Mouse (Mus musculus) ES-E14 (cell line): ENCODE measurements around the gene Tshz2. TPM values are rescaled to one million over a fixed set of nuclear protein-coding genes. Genes with fewer than 3 reads are reported as not detected.

Experiments used
- DNase-seq: peaks from one replicate; pipeline ENCODE4 v3.0.0-alpha.2; 2013; ENCODE audit warnings: low read depth, low spot score
- H3K27ac ChIP-seq: 2 replicates; pipeline ENCODE4 v1.5.1; 2012; ENCODE audit warnings: low read depth, mild to moderate bottlenecking, low read length, moderate library complexity, mixed read lengths; ENCODE audit not compliant: poor library complexity, insufficient read depth, severe bottlenecking
- H3K36me3 ChIP-seq: 2 replicates; pipeline ENCODE4 v1.6.1; 2012; ENCODE audit warnings: mild to moderate bottlenecking, low read length, moderate library complexity, mixed read lengths; ENCODE audit not compliant: control insufficient read depth, poor library complexity, insufficient read depth, severe bottlenecking
- H3K4me1 ChIP-seq, 2 experiments: fragments of 150-350 bp in 1 of 2; sonication (generic) in 1 of 2; 2 replicates each; pipeline ENCODE4 v1.6.1; 2012; ENCODE audit warnings: low read length in 2 of 2, mild to moderate bottlenecking in 1 of 2, mixed read lengths in 1 of 2; ENCODE audit not compliant: control insufficient read depth in 2 of 2, insufficient read depth in 2 of 2, poor library complexity in 1 of 2
- H3K4me3 ChIP-seq, 2 experiments: fragments of 150-350 bp in 1 of 2; sonication (generic) in 1 of 2; 2 replicates each; pipeline ENCODE4 v1.5.1; 2012; ENCODE audit warnings: low read length in 2 of 2, low read depth in 1 of 2, mild to moderate bottlenecking in 1 of 2, mixed read lengths in 1 of 2; ENCODE audit not compliant: insufficient read depth in 1 of 2, poor library complexity in 1 of 2, severe bottlenecking in 1 of 2
- H3K9ac ChIP-seq: 2 replicates; pipeline ENCODE4 v1.6.1; 2012; ENCODE audit warnings: low read depth, mild to moderate bottlenecking, low read length, mixed read lengths; ENCODE audit not compliant: poor library complexity, insufficient read depth, severe bottlenecking
- H3K9me3 ChIP-seq: fragments of 150-350 bp; sonication (generic); 2 replicates; pipeline ENCODE4 v1.6.1; 2012; ENCODE audit warnings: low read depth, mild to moderate bottlenecking, low read length; ENCODE audit not compliant: control insufficient read depth, insufficient read depth
- CHD2 ChIP-seq: IDR thresholded peaks from 2 replicates; pipeline ENCODE4 v1.6.1; 2014; ENCODE audit warnings: mild to moderate bottlenecking, low read depth, low read length, inconsistent platforms
- HCFC1 ChIP-seq: IDR thresholded peaks from 2 replicates; pipeline ENCODE4 v1.6.1; 2012; ENCODE audit warnings: low read length, inconsistent platforms, borderline replicate concordance; ENCODE audit not compliant: insufficient read depth
- MAFK ChIP-seq: IDR thresholded peaks from 2 replicates; pipeline ENCODE4 v1.6.1; 2014; ENCODE audit warnings: mild to moderate bottlenecking, low read depth, low read length, inconsistent platforms; ENCODE audit not compliant: insufficient read depth
- ZC3H11A ChIP-seq: IDR thresholded peaks from 2 replicates; pipeline ENCODE4 v1.6.1; 2012; ENCODE audit warnings: low read depth, mild to moderate bottlenecking, inconsistent platforms, low read length, borderline replicate concordance
- ZNF384 ChIP-seq: IDR thresholded peaks from 2 replicates; pipeline ENCODE4 v1.6.1; 2012; ENCODE audit warnings: low read depth, low read length, inconsistent platforms
- in situ Hi-C, 2 experiments: fragments of 600-800 bp; cut with MboI; formaldehyde crosslinking; loops; one replicate each; pipeline ENCODE4 v1.15.1; 2025; ENCODE audit warnings: low sequenced_read_pairs in 2 of 2, inconsistent platforms in 1 of 2; ENCODE audit not compliant: unreplicated experiment in 2 of 2
- total RNA-seq: library from RNA; depleted of rRNA; stranded (reverse); fragments of 300-350 nt; gene quantifications from 2 replicates; pipeline ENCODE4 v1.2.3, GENCODE M21; 2012

Tshz2 gene
- total RNA-seq, 1 experiment = 0.27 TPM

DNA sequence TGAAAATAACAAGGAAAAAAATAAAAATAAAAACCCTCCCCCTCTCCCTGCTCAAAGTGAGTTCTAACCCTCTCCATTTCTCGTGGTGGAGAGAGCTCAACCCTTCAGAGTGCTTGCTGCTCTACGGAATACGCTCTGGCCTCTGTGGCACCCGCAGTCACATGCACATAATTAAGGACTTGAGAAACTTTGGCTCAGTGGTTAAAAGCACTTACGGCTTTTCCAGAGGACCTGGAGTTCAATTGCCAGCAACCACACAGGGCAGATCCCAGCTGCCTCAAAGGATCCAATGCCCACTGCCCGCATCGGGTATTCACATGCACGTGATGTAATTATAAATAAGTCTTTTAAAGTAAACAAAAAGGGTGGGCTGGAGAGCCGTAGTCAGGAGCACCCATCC lies 473.2 kb downstream of the Tshz2 start:
- Histone ChIP-seq H3K9me3 (no peaks in the 10 kb centered on the region), H3K4me1 (peaks cover 0 to 12% of the 10 kb centered on the region in 2 experiments; a peak in 2 of 4 replicates), H3K36me3 (peaks cover 9% of the 10 kb centered on the region; the same call in 1 of the 2 replicates), H3K4me3 (no peak overlapping the region), H3K27ac (no peak overlapping the region), H3K9ac (no peak overlapping the region)
- in situ Hi-C loops = no loop called here
- no peak for TF ChIP-seq HCFC1
- TF ChIP-seq ZNF384 = no peak
- TF ChIP-seq MAFK = no peak
- TF ChIP-seq CHD2 = no peak
- TF ChIP-seq ZC3H11A = no peak
- DNase-seq = no peak

DNA sequence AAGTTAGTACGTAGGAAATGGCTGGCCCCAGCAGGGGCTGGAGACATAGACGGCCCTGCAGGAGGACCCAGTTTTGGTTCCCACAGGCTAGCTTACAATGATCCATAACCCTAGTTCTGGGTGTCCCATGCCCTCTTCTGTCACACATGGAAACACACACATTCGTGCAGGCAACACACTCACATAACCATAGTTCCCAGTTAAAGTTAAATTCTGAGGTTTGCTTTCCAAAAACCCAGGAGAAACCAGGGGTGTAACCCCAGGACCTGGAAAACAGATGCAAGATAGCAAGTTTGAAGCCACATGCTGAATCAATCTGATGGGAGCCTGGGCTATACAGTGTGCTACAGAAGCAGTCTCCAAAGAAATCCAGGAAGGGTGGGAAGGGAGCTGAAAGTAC lies 475.0 kb downstream of the Tshz2 start:
- H3K4me3 ChIP-seq = no peak overlapping the region
- H3K27ac ChIP-seq = no peak overlapping the region
- in situ Hi-C loops = no loop called here
- DNase-seq = no peak
- no peaks in the 10 kb centered on the region for H3K9me3 ChIP-seq
- TF ChIP-seq ZNF384 (no peak), MAFK (no peak), HCFC1 (no peak), CHD2 (no peak), ZC3H11A (no peak)
- peaks cover 15% of the 10 kb centered on the region for H3K36me3 ChIP-seq
- no peak overlapping the region for H3K9ac ChIP-seq
- peaks cover 0 to 12% of the 10 kb centered on the region in 2 experiments; a peak in 2 of 4 replicates for H3K4me1 ChIP-seq

DNA sequence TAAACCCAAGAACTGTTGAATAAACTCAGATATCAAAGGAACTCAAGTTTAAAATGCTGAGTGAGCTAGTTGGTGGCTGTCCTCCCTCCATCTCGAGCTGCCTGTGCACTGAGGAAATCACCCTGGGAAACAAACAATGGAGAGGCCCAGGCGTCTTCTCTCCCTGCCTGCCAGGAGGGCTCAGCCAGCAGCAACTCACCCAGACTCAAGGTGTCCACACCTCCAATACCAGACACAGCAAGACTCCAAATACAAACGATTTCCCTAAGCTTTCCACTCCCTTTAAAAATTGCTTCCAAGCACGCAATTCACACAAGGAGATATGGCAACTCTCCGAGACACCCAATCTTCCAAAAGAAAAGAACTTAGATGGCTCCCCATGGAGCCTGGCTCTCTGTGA lies 476.7 kb downstream of the Tshz2 start:
- Histone ChIP-seq H3K36me3 (peaks cover 30% of the 10 kb centered on the region), H3K9me3 (no peaks in the 10 kb centered on the region), H3K27ac (no peak overlapping the region), H3K4me1 (peaks cover 0 to 8% of the 10 kb centered on the region in 2 experiments; a peak in 2 of 4 replicates), H3K9ac (no peak overlapping the region), H3K4me3 (no peak overlapping the region)
- in situ Hi-C loops = no loop called here
- DNase-seq = no peak
- TF ChIP-seq MAFK (no peak), HCFC1 (no peak), ZC3H11A (no peak), CHD2 (no peak), ZNF384 (no peak)

DNA sequence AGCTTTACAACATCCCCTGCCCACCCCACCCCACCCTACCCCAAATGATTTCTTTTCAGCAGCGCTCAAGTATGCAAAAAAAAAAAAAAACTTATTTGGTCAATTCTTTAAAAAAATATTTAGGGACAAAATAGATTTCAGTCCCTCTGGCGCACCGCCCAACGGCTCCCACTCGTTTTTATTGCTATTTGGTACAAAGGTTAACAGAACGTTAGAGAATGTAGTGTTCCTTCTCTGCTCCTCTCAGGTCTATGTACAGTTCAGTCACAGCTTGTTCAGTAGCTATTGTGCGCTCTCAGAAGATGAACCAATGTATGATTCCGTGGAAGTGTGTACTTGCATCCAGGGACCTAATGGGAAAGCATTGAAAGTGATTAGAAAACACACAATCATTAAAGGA lies 477.5 kb downstream of the Tshz2 start:
- Histone ChIP-seq H3K9me3 (no peaks in the 10 kb centered on the region), H3K27ac (no peak overlapping the region), H3K9ac (no peak overlapping the region), H3K36me3 (peaks cover 38% of the 10 kb centered on the region), H3K4me1 (peaks cover 0 to 5% of the 10 kb centered on the region in 2 experiments; a peak in 2 of 4 replicates), H3K4me3 (no peak overlapping the region)
- no peak for DNase-seq
- in situ Hi-C loops = no loop called here
- TF ChIP-seq ZNF384 (no peak), MAFK (no peak), CHD2 (no peak), ZC3H11A (no peak), HCFC1 (no peak)
